8 mouse cellular contexts compared by ENCODE assay signal in genomic region chr7:35545881-35546280, GRCm38 (mm10). TPM values are rescaled to one million over a fixed set of nuclear protein-coding genes. Genes with fewer than 3 reads are reported as not detected.
A peak's percentile ranks its signal among the peaks of the same experiment; 100 is the strongest.
DNase-seq lines count a peak whose midpoint lies in the region; ATAC-seq and TF ChIP-seq lines count a peak whose summit lies in the region.
"Had no signal": no experiment of that assay in that cellular context is flagged by ENCODE, and none has a peak within 500 bp of the region (broad histone marks: within the 10 kb centered on the region; RNA-seq: fewer than 3 reads in every experiment).

No protein-coding gene starts in this region.

- no peaks in the 10 kb centered on the region for H3K9me3 ChIP-seq in liver, embryonic 13.5 days (replicated peaks)
- H3K9me3 ChIP-seq in neural tube, embryonic 15.5 days (replicated peaks) = no peaks in the 10 kb centered on the region
- H3K9me3 ChIP-seq: midbrain, embryonic 12.5 days had no signal

- intact Hi-C loops in gastrocnemius, adult 2 months (cut with DNase I) = loop anchor here (1.0 to 5.0 kb wide), 2 partner anchors 90 to 196 kb away; no protein-coding TSS in a partner anchor

- DNase-seq in Patski (ENCODE audit: low read depth, low spot score) = no peak
- DNase-seq in cerebellum, postnatal 14 days = peak; percentile 70 to 76
- DNase-seq in gastrocnemius, adult 2 months = peak; percentile 58
- peak; percentile 75 to 79 for DNase-seq in kidney, postnatal 36 days
- DNase-seq in liver, embryonic 13.5 days = peak; percentile 55

- H3K4me2 ChIP-seq in liver, embryonic 13.5 days = no peak overlapping the region
- H3K4me2 ChIP-seq in neural tube, embryonic 15.5 days = no peak overlapping the region
- H3K4me2 ChIP-seq: midbrain, embryonic 12.5 days had no signal

- peak; percentile 89 for ATAC-seq in CD4-positive, CD25-positive, alpha-beta regulatory T cell, adult 4 months
- ATAC-seq in Patski = peak; percentile 92
- ATAC-seq in liver, embryonic 13.5 days (ENCODE audit: low read depth) = peak; percentile 76
- peak; percentile 61 for ATAC-seq in neural tube, embryonic 15.5 days (ENCODE audit: low FRiP score)

- WGBS in liver, embryonic 13.5 days (ENCODE audit: insufficient replicate concordance) = 37% methylated on average over 4 of the region's 4 CpGs
- 34% methylated on average over 4 of the region's 4 CpGs for WGBS in neural tube, embryonic 15.5 days

- POLR2A ChIA-PET in Patski (lab: Charles Lee) = interaction anchor here (0.6 kb wide), 1 partner anchor 75 kb away, joined by 3 read pairs; no protein-coding TSS in a partner anchor

- H3K9ac ChIP-seq in liver, embryonic 13.5 days = no peak overlapping the region
- no peak overlapping the region for H3K9ac ChIP-seq in neural tube, embryonic 15.5 days (replicated peaks)
- H3K9ac ChIP-seq: midbrain, embryonic 12.5 days had no signal

- peaks cover 49% of the 10 kb centered on the region for H3K36me3 ChIP-seq in liver, embryonic 13.5 days
- H3K36me3 ChIP-seq in neural tube, embryonic 15.5 days = peaks cover 37% of the 10 kb centered on the region

- H3K4me3 ChIP-seq in gastrocnemius, adult 2 months = no peak overlapping the region
- no peak overlapping the region for H3K4me3 ChIP-seq in liver, embryonic 13.5 days (replicated peaks)
- H3K4me3 ChIP-seq in neural tube, embryonic 15.5 days (replicated peaks) = no peak overlapping the region
- H3K4me3 ChIP-seq: midbrain, embryonic 12.5 days had no signal

- 0 out of 2 replicates have a peak, but pooled peaks cover 5% of the 10 kb centered on the region for H3K4me1 ChIP-seq in liver, embryonic 13.5 days (replicated peaks)
- H3K4me1 ChIP-seq in neural tube, embryonic 15.5 days = no peaks in the 10 kb centered on the region
- H3K4me1 ChIP-seq: midbrain, embryonic 12.5 days had no signal

- no peak overlapping the region for H3K27ac ChIP-seq in gastrocnemius, adult 2 months
- H3K27ac ChIP-seq in liver, embryonic 13.5 days = no peak overlapping the region; the same call in 1 of the 2 replicates
- H3K27ac ChIP-seq in neural tube, embryonic 15.5 days (replicated peaks) = no peak overlapping the region
- H3K27ac ChIP-seq: midbrain, embryonic 12.5 days had no signal

- in situ Hi-C loops in Patski (cut with MboI; ENCODE audit: low pct_unique_long_range_greater_than_20kb) = no loop called here

- TF ChIP-seq CTCF in Patski (IDR thresholded peaks at IDR 0.05) = peak; percentile 86
- peak; percentile 88 for TF ChIP-seq CTCF in gastrocnemius, adult 2 months (IDR thresholded peaks at IDR 0.05)

- CTCF ChIA-PET in Patski (lab: Charles Lee) = interaction anchor here (0.6 to 1.4 kb wide), 11 partner anchors 9 to 150 kb away, joined by 3 to 9 read pairs (median 3); partner anchors contain the start of genes Cep89 and Faap24

- no peaks in the 10 kb centered on the region for H3K27me3 ChIP-seq in Patski
- H3K27me3 ChIP-seq in liver, embryonic 13.5 days = no peaks in the 10 kb centered on the region
- H3K27me3 ChIP-seq in neural tube, embryonic 15.5 days (replicated peaks) = no peaks in the 10 kb centered on the region
- H3K27me3 ChIP-seq: midbrain, embryonic 12.5 days had no signal

RNA-seq across cellular contexts. Expression of gene Tdrd12, which starts 8.3 kb away (rescaled TPM):
- polyA plus RNA-seq in CD4-positive, CD25-positive, alpha-beta regulatory T cell, adult 4 months (2017; shearing (Covaris generic)) = not detected
- 0.05 TPM for polyA plus RNA-seq in Patski (2021)
- total RNA-seq in gastrocnemius, adult 2 months (2021) = not detected
- polyA plus RNA-seq in liver, embryonic 13.5 days (2015; fragmentation: Nextera tagmentation; extraction: Ambion mirVana) = 0.07 and 0.33 TPM in 2 replicates
- polyA plus RNA-seq in neural tube, embryonic 15.5 days (2015; fragmentation: Nextera tagmentation; extraction: Ambion mirVana) = 0.59 and 0.87 TPM in 2 replicates

RNA-seq across cellular contexts. Expression of gene Nudt19, which starts 10.2 kb away (rescaled TPM):
- polyA plus RNA-seq in CD4-positive, CD25-positive, alpha-beta regulatory T cell, adult 4 months (2017; shearing (Covaris generic)) = 10 to 100 TPM; 42.0 to 46.8 TPM
- 72.4 TPM for polyA plus RNA-seq in Patski (2021)
- 10 to 100 TPM; 51.9 to 52.4 TPM for total RNA-seq in gastrocnemius, adult 2 months (2021)
- 96.0 and 105 TPM in 2 replicates for polyA plus RNA-seq in liver, embryonic 13.5 days (2015; fragmentation: Nextera tagmentation; extraction: Ambion mirVana)
- 114 and 123 TPM in 2 replicates for polyA plus RNA-seq in neural tube, embryonic 15.5 days (2015; fragmentation: Nextera tagmentation; extraction: Ambion mirVana)

RNA-seq across cellular contexts. Expression of gene Rgs9bp, which starts 39.5 kb away (rescaled TPM):
- not detected for polyA plus RNA-seq in CD4-positive, CD25-positive, alpha-beta regulatory T cell, adult 4 months (2017; shearing (Covaris generic))
- polyA plus RNA-seq in Patski (2021) = 0.30 TPM
- total RNA-seq in gastrocnemius, adult 2 months (2021) = under 1 TPM in 1 of 2 experiments, not detected in 1; 0.06 TPM
- 0.03 and 0.05 TPM in 2 replicates for polyA plus RNA-seq in liver, embryonic 13.5 days (2015; fragmentation: Nextera tagmentation; extraction: Ambion mirVana)
- polyA plus RNA-seq in neural tube, embryonic 15.5 days (2015; fragmentation: Nextera tagmentation; extraction: Ambion mirVana) = 0.14 and 0.17 TPM in 2 replicates

RNA-seq across cellular contexts. Expression of gene Ankrd27, which starts 40.2 kb away (rescaled TPM):
- 10 to 100 TPM; 52.8 to 73.2 TPM for polyA plus RNA-seq in CD4-positive, CD25-positive, alpha-beta regulatory T cell, adult 4 months (2017; shearing (Covaris generic))
- 31.4 TPM for polyA plus RNA-seq in Patski (2021)
- total RNA-seq in gastrocnemius, adult 2 months (2021) = 10 to 100 TPM; 11.0 to 11.5 TPM
- polyA plus RNA-seq in liver, embryonic 13.5 days (2015; fragmentation: Nextera tagmentation; extraction: Ambion mirVana) = 26.1 and 31.7 TPM in 2 replicates
- polyA plus RNA-seq in neural tube, embryonic 15.5 days (2015; fragmentation: Nextera tagmentation; extraction: Ambion mirVana) = 16.8 and 21.3 TPM in 2 replicates
